ENCODE assay signal across 23 mouse cellular contexts in the genomic region with DNA sequence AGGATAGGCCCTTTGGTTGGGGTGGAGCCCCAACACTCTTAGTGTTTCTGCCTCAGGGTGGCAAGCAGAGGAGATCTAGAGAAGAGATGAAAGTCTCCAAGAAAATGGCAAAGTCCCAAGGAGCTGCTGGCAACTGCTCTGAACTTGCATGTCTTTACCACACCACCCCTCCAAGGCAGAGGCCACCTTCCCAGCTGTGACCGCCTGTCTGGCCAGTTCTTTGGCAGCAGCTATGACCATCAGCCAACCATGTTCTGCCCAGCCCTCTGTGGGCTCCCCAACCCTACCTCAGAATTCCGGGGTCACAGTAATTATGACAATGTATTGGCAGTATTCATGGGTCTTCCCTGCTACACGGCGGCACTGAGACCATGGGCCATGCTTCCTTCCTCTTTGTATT. TPM values are rescaled to one million over a fixed set of nuclear protein-coding genes. Genes with fewer than 3 reads are reported as not detected.
A peak's percentile ranks its signal among the peaks of the same experiment; 100 is the strongest.
DNase-seq lines count a peak whose midpoint lies in the region; ATAC-seq and TF ChIP-seq lines count a peak whose summit lies in the region.
"Had no signal": no experiment of that assay in that cellular context is flagged by ENCODE, and none has a peak within 500 bp of the region (broad histone marks: within the 10 kb centered on the region; RNA-seq: fewer than 3 reads in every experiment).

No protein-coding gene starts in this region.

- H3K79me2 ChIP-seq in myocyte (ENCODE audit: control insufficient read depth, insufficient read depth): no peaks in the 10 kb centered on the region

- H3K9ac ChIP-seq in midbrain, embryonic 11.5 days (ENCODE audit: low read length): no peak overlapping the region
- no peak overlapping the region for H3K9ac ChIP-seq in midbrain, postnatal 0 days (replicated peaks; ENCODE audit: low read length, poor library complexity, severe bottlenecking)

- no peak for TF ChIP-seq POLR2A in kidney, adult 2 months (IDR thresholded peaks at IDR 0.05; ENCODE audit: low read depth, low read length)
- TF ChIP-seq POLR2A in myocyte (IDR thresholded peaks at IDR 0.05; ENCODE audit: insufficient read length, low read depth): no peak

- no peak overlapping the region for H3K4me3 ChIP-seq in kidney, adult 2 months (ENCODE audit: insufficient read depth, low read depth, low read length)
- no peak overlapping the region for H3K4me3 ChIP-seq in midbrain, embryonic 11.5 days (ENCODE audit: low read depth, low read length)
- no peak overlapping the region for H3K4me3 ChIP-seq in midbrain, postnatal 0 days (ENCODE audit: low read depth, low read length)
- no peak overlapping the region for H3K4me3 ChIP-seq in myocyte

- H3K27ac ChIP-seq in kidney, adult 2 months (ENCODE audit: insufficient read depth, low read depth, low read length): 0 out of 2 replicates have a peak overlapping the region, but pooled peaks have one; percentile 25
- H3K27ac ChIP-seq in midbrain, embryonic 11.5 days (ENCODE audit: low read depth, low read length): no peak overlapping the region
- H3K27ac ChIP-seq in midbrain, postnatal 0 days (ENCODE audit: low read depth, low read length): no peak overlapping the region

- no peak overlapping the region for H3K4me2 ChIP-seq in midbrain, embryonic 11.5 days
- no peak overlapping the region for H3K4me2 ChIP-seq in midbrain, postnatal 0 days (ENCODE audit: low read depth, low read length, poor library complexity, severe bottlenecking)
- H3K4me2 ChIP-seq in myocyte (ENCODE audit: low read depth): no peak overlapping the region

- H3K9me3 ChIP-seq in midbrain, embryonic 11.5 days (ENCODE audit: control insufficient read depth, low read length): no peaks in the 10 kb centered on the region
- no peaks in the 10 kb centered on the region for H3K9me3 ChIP-seq in midbrain, postnatal 0 days (ENCODE audit: low read length)
- H3K9me3 ChIP-seq: G1E had no signal

- H3K27me3 ChIP-seq in kidney, adult 2 months (replicated peaks; ENCODE audit: control insufficient read depth, insufficient read depth, low read length): no peaks in the 10 kb centered on the region
- H3K27me3 ChIP-seq in midbrain, embryonic 11.5 days (ENCODE audit: control insufficient read depth, insufficient read depth, low read length): no peaks in the 10 kb centered on the region
- no peaks in the 10 kb centered on the region for H3K27me3 ChIP-seq in midbrain, postnatal 0 days (ENCODE audit: insufficient read depth, low read length)
- H3K27me3 ChIP-seq in myocyte (ENCODE audit: control insufficient read depth, insufficient read depth, insufficient read length): no peaks in the 10 kb centered on the region
- H3K27me3 ChIP-seq: CH12.LX had no signal

- no peak for TF ChIP-seq CTCF in kidney, adult 2 months (conservative IDR thresholded peaks at IDR 0.05; ENCODE audit: insufficient read depth, insufficient read length, low read depth, low read length)
- no peak for TF ChIP-seq CTCF in midbrain, postnatal 0 days (IDR thresholded peaks at IDR 0.05)

- WGBS in kidney, adult 2 months: 72% methylated on average over 4 of the region's 4 CpGs
- WGBS in midbrain, embryonic 11.5 days: 81% methylated on average over 4 of the region's 4 CpGs
- 75% methylated on average over 4 of the region's 4 CpGs for WGBS in midbrain, postnatal 0 days

- ATAC-seq in midbrain, embryonic 11.5 days (ENCODE audit: low FRiP score): no peak
- no peak for ATAC-seq in midbrain, postnatal 0 days (ENCODE audit: low FRiP score)
- ATAC-seq: activated CD4-positive, CD25-positive, alpha-beta regulatory T cell, adult 4 months; CD4-positive, CD25-positive, alpha-beta regulatory T cell, adult 4 months; Patski had no signal

- no peak for DNase-seq in kidney, adult 2 months
- DNase-seq in kidney, adult 11 months: no peak
- DNase-seq in midbrain, embryonic 11.5 days (ENCODE audit: low spot score, missing footprints): peak; percentile 66
- DNase-seq in midbrain, postnatal 0 days (ENCODE audit: low spot score): no peak
- DNase-seq in adrenal gland, adult (ENCODE audit: inconsistent age in 2 of 2, low spot score in 1 of 2): no peak
- DNase-seq: adrenal gland, adult 2 months; adrenal gland, adult 8-10 months; adrenal gland, postnatal 10 days; adrenal gland, postnatal 14 days; adrenal gland, postnatal 25 days; adrenal gland, postnatal 36 days; B cell, adult 2 months; cerebellum, adult 11 months; cerebellum, adult 11-12 months; cerebellum, adult 18-20 months; cerebellum, adult 2 months had no signal

- peaks cover 3% of the 10 kb centered on the region; the same call in 1 of the 2 replicates for H3K4me1 ChIP-seq in kidney, adult 2 months (ENCODE audit: control insufficient read depth, insufficient read depth, low read length)
- no peaks in the 10 kb centered on the region for H3K4me1 ChIP-seq in midbrain, embryonic 11.5 days (ENCODE audit: control insufficient read depth, insufficient read depth, low read length)
- no peaks in the 10 kb centered on the region; the same call in 1 of the 2 replicates for H3K4me1 ChIP-seq in midbrain, postnatal 0 days (ENCODE audit: insufficient read depth, low read length)

- H3K36me3 ChIP-seq in kidney, adult 2 months (ENCODE audit: control insufficient read depth, insufficient read depth, low read length): no peaks in the 10 kb centered on the region
- no peaks in the 10 kb centered on the region for H3K36me3 ChIP-seq in midbrain, embryonic 11.5 days (ENCODE audit: control insufficient read depth, insufficient read depth, low read length)
- no peaks in the 10 kb centered on the region for H3K36me3 ChIP-seq in midbrain, postnatal 0 days (ENCODE audit: insufficient read depth, low read length)
- no peaks in the 10 kb centered on the region for H3K36me3 ChIP-seq in myocyte (ENCODE audit: control insufficient read depth, insufficient read depth)
- H3K36me3 ChIP-seq: G1E had no signal

- no peak overlapping the region for H3ac ChIP-seq in myocyte (ENCODE audit: control insufficient read depth, insufficient read length)

TF ChIP-seq in myocyte, 11 proteins besides CTCF, POLR2A, EP300 and RAD21:
- TF ChIP-seq MYOG (IDR thresholded peaks at IDR 0.05; ENCODE audit: control insufficient read depth in 1 of 3, insufficient read depth in 1 of 3, insufficient read length in 2 of 3, low read depth in 2 of 3) (peak in 1 of 3 experiments; percentile 22), MYOD1 (IDR thresholded peaks at IDR 0.05; ENCODE audit: control insufficient read depth in 1 of 3, insufficient read length in 2 of 3, low read depth in 2 of 3) (peak in 2 of 3 experiments; percentile 53 to 61), TCF12 (IDR thresholded peaks at IDR 0.05; ENCODE audit: insufficient read depth, poor library complexity, severe bottlenecking) (no peak)

RNA-seq across cellular contexts. Expression of a gene that starts 14.9 kb away (rescaled TPM):
- polyA plus RNA-seq in kidney, adult 2 months (2012; rRNA removed): 13.9 and 15.5 TPM in 2 replicates
- 13.5 and 14.5 TPM in 2 replicates for polyA plus RNA-seq in midbrain, embryonic 11.5 days (2014; fragmentation: Nextera tagmentation; extraction: Ambion mirVana)
- total RNA-seq in midbrain, postnatal 0 days (2014; rRNA removed): 11.7 and 15.7 TPM in 2 replicates
- polyA plus RNA-seq in midbrain, postnatal 0 days (2015; fragmentation: Nextera tagmentation; extraction: Ambion mirVana): 5.6 and 5.9 TPM in 2 replicates
- polyA plus RNA-seq in myocyte (2012; fragmentation: generic; extraction: Trizol): 7.8 TPM

RNA-seq across cellular contexts. Expression of a gene that starts 31.5 kb away (rescaled TPM):
- polyA plus RNA-seq in kidney, adult 2 months (2012; rRNA removed): 100 and 103 TPM in 2 replicates
- polyA plus RNA-seq in midbrain, embryonic 11.5 days (2014; fragmentation: Nextera tagmentation; extraction: Ambion mirVana): 0.14 and 0.28 TPM in 2 replicates
- total RNA-seq in midbrain, postnatal 0 days (2014; rRNA removed): 0.27 TPM in 1 of 2 replicates, not detected in the other
- polyA plus RNA-seq in midbrain, postnatal 0 days (2015; fragmentation: Nextera tagmentation; extraction: Ambion mirVana): 0.38 and 0.48 TPM in 2 replicates
- polyA plus RNA-seq in myocyte (2012; fragmentation: generic; extraction: Trizol): not detected
- total RNA-seq: adrenal gland, adult 18-20 months; adrenal gland, postnatal 25 days; G1E had no signal
- polyA plus RNA-seq: adrenal gland, adult 2 months; CD4-positive, CD25-positive, alpha-beta regulatory T cell, adult 4 months; G1E had no signal

Comparison
In these comparisons a context has a peak if more than half of its experiments do, and no peak if none do; other contexts are left out.
1. RNA of a gene that starts 31.5 kb away (polyA plus RNA-seq): 100 to 103 TPM in kidney, adult 2 months; 0.38 to 0.48 TPM in midbrain, postnatal 0 days, 0.14 to 0.28 TPM in midbrain, embryonic 11.5 days and not detected in myocyte (single experiment); every median in the first group is over 10 times any median in the second.